Mouse (Mus musculus): ENCODE data around the gene Ipo13. TPM values are rescaled to one million over a fixed set of nuclear protein-coding genes. Genes with fewer than 3 reads are reported as not detected.

The Ipo13 gene
- total RNA-seq, 2 experiments from 2014 or later = 133 to 138 TPM

DNA sequence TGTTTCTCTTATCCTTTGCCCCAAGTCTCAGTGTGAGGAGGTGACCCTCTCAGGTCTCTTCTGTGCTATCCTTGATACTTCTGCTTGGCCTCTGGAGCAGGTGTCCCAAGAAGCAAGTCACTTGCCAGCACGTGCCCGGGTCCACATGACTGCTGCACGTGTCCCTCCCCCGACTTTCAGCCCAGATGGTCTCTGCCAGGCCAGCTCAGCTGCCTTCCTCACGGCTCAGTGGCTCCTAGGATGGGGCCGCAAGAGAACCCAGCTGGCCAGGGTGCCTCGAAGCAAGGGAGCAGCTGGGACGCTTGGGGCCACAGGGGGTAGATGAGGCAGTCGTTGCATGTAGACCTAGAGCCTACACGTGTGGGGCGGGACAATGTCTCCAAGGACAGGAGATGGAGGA is 69.5 kb downstream of the Ipo13 start:
- no peak for TF ChIP-seq CTCF (conservative IDR thresholded peaks at IDR 0.05)
- H3K27ac ChIP-seq = no peak overlapping the region

More for the DNA sequence above, 69.5 kb downstream of the Ipo13 start:
- H3K4me3 ChIP-seq = no peak overlapping the region
- DNase-seq (ENCODE audit: low spot score in 2 of 2) = no peak

Other genes with a start within 250 kb of the Ipo13 start
- gene Dmap1, start 232.7 kb downstream of the Ipo13 start, total RNA-seq (2021) = 10 to 100 TPM; 39.0 to 40.4 TPM
- not detected for gene Gm12845, start 190.6 kb downstream of the Ipo13 start, total RNA-seq (2021)
- not detected for gene Klf17, start 149.4 kb downstream of the Ipo13 start, total RNA-seq (2021)
- gene Slc6a9, start 80.5 kb downstream of the Ipo13 start, total RNA-seq (2021) = 10 to 100 TPM; 32.2 to 33.2 TPM
- gene Ccdc24, start 42.4 kb downstream of the Ipo13 start, total RNA-seq (2021) = 1 to 10 TPM in 1 of 2 experiments, under 1 TPM in 1; 0.79 to 2.0 TPM
- gene B4galt2, start 31.5 kb downstream of the Ipo13 start, total RNA-seq (2021) = 10 to 100 TPM; 58.6 to 61.3 TPM
- gene Atp6v0b, start 27.7 kb downstream of the Ipo13 start, total RNA-seq (2021) = 100 to 1,000 TPM; 411 to 424 TPM
- 10 to 100 TPM; 10.1 to 12.1 TPM for gene Dph2, start 23.0 kb downstream of the Ipo13 start, total RNA-seq (2021)
- 1 to 10 TPM; 1.8 to 1.9 TPM for gene Artn, start 14.8 kb upstream of the Ipo13 start, total RNA-seq (2021)
- gene St3gal3, start 219.9 kb upstream of the Ipo13 start, total RNA-seq (2021) = 10 to 100 TPM; 41.9 to 42.1 TPM

All from layer of hippocampus, adult 2 months (tissue).